Mouse (Mus musculus) embryonic facial prominence, embryonic 15.5 days (tissue): ENCODE data around the gene Tbx19. TPM values are rescaled to one million over a fixed set of nuclear protein-coding genes. Genes with fewer than 3 reads are reported as not detected.

Experiments
- polyA plus RNA-seq: library from polyadenylated mRNA; unstranded; fragments of >200 nt; fragmentation: Nextera tagmentation; extraction: Ambion mirVana; gene quantifications from 2 replicates; pipeline ENCODE4 v1.2.1, GENCODE M21; 2015

The Tbx19 gene
- polyA plus RNA-seq, 1 experiment from 2014 or later, result not detected

Other genes with a start within 250 kb of the Tbx19 start
- gene Xcl1, start 225.2 kb downstream of the Tbx19 start, polyA plus RNA-seq, result not detected in 2 replicates
- gene Sft2d2, start 33.7 kb upstream of the Tbx19 start, polyA plus RNA-seq, result 17.5 and 18.3 TPM in 2 replicates
- 87.6 TPM in 2 replicates for gene Tiprl, start 76.2 kb upstream of the Tbx19 start, polyA plus RNA-seq
- 0.99 and 1.5 TPM in 2 replicates for gene Gpr161, start 135.0 kb upstream of the Tbx19 start, polyA plus RNA-seq